Mouse (Mus musculus) lung, postnatal 0 days (tissue): Measurements from ENCODE around the gene Akap7. TPM values are rescaled to one million over a fixed set of nuclear protein-coding genes. Genes with fewer than 3 reads are reported as not detected.

Source experiments
- ATAC-seq: fragments of 200-750 bp; cut with Nextera tagmentation; 2 replicates; pipeline ENCODE4 v1.8.0; 2017; ENCODE audit warnings: moderate library complexity
- DNase-seq: peaks from one replicate; pipeline ENCODE4 v3.0.0-alpha.2; 2016; ENCODE audit warnings: low spot score
- H3K27ac ChIP-seq: fragments of 300-500 bp; sonication (generic); 2 replicates; pipeline ENCODE4 v1.5.1; 2014; ENCODE audit warnings: antibody characterized with exemption, mild to moderate bottlenecking, low read length, mixed read lengths
- H3K27me3 ChIP-seq: fragments of 300-500 bp; sonication (generic); replicated peaks from 2 replicates; pipeline ENCODE4 v1.6.1; 2014; ENCODE audit warnings: low read length, mixed read lengths; ENCODE audit not compliant: insufficient read depth
- H3K36me3 ChIP-seq: fragments of 300-500 bp; sonication (generic); 2 replicates; pipeline ENCODE4 v1.6.1; 2014; ENCODE audit warnings: low read length, mixed read lengths; ENCODE audit not compliant: insufficient read depth
- H3K4me1 ChIP-seq: fragments of 300-500 bp; sonication (generic); 2 replicates; pipeline ENCODE4 v1.6.1; 2014; ENCODE audit warnings: antibody characterized with exemption, low read depth, low read length, mixed read lengths; ENCODE audit not compliant: insufficient read depth
- H3K4me2 ChIP-seq: fragments of 300-500 bp; sonication (generic); replicated peaks from 2 replicates; pipeline ENCODE4 v1.6.1; 2014; ENCODE audit warnings: low read depth, mild to moderate bottlenecking, low read length, moderate library complexity, mixed read lengths
- H3K4me3 ChIP-seq: fragments of 300-500 bp; sonication (generic); 2 replicates; pipeline ENCODE4 v1.5.1; 2014; ENCODE audit warnings: low read depth, low read length
- H3K9ac ChIP-seq: fragments of 300-500 bp; sonication (generic); replicated peaks from 2 replicates; pipeline ENCODE4 v1.6.1; 2014; ENCODE audit warnings: low read depth, mild to moderate bottlenecking
- H3K9me3 ChIP-seq: fragments of 300-500 bp; sonication (generic); 2 replicates; pipeline ENCODE4 v1.6.1; 2016; ENCODE audit warnings: low read length, mixed read lengths
- CTCF ChIP-seq: IDR thresholded peaks from 2 replicates; pipeline ENCODE4 v1.5.1; 2016; ENCODE audit warnings: antibody characterized with exemption, mild to moderate bottlenecking
- EP300 ChIP-seq: IDR thresholded peaks from 2 replicates; pipeline ENCODE4 v1.6.1; 2016; ENCODE audit warnings: antibody characterized with exemption, mild to moderate bottlenecking, control low read depth
- WGBS: fragments of 180-500 bp; shearing (Covaris S2); extraction: QIAGEN DNeasy Blood & Tissue Kit; methylation state at CpG from one replicate; pipeline ENCODE4 v1.1.7; 2014; 5-methylcytosine and 5-hydroxymethylcytosine counted together
- polyA plus RNA-seq: library from polyadenylated mRNA; unstranded; fragments of >200 nt; fragmentation: Nextera tagmentation; extraction: Ambion mirVana; gene quantifications from 2 replicates; pipeline ENCODE4 v1.2.1, GENCODE M21; 2015

Gene Akap7
- polyA plus RNA-seq, 1 experiment from 2014 or later = 46.3 TPM

DNA sequence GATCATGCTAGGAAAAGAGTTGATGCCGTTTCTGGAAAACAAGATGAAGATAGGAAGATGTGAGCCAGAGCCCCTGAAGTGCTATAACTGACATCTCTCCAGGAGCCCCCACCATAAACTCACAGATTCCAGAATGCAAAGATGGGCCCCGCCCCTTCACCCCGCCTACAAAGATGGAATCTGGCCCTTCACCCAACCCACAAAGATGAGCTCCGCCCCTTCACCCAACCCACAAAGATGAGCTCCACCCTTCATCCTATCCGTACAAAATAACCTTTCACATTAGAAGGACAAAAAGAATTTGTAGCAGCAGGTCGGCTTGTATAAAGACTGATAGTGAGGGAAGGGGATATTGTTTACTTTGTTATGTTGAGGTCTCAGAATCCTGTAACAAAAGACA, 49.5 kb downstream of the Akap7 start:
- TF ChIP-seq EP300 (no peak), CTCF (no peak)
- Histone ChIP-seq H3K27me3 (no peaks in the 10 kb centered on the region), H3K9me3 (no peaks in the 10 kb centered on the region), H3K9ac (no peak overlapping the region), H3K36me3 (no peaks in the 10 kb centered on the region), H3K4me3 (no peak overlapping the region), H3K4me2 (no peak overlapping the region), H3K4me1 (no peaks in the 10 kb centered on the region; the same call in 1 of the 2 replicates), H3K27ac (no peak overlapping the region)
- no peak for DNase-seq
- ATAC-seq = no peak
- WGBS = 82% methylated on average over 6 of the region's 6 CpGs

DNA sequence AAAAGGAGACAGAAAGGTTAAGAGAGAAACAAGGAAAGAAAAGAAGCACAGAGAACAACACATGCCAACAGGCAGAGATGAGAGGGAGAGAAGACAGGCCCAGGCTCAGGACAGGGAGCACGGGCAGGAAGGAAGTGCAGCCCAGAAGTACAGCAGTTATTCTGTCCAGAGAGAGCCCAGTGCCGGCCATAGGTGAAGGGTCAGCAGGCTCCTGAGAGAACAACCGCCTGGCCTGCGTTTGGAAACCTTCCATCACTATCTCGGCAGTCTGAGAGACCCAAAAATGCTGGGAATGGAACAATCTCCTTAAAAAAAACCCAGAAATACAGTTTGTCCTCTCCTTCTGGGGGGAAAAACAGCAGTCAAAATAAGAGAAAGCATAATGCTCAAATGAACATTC, 50.2 kb downstream of the Akap7 start:
- no peak overlapping the region for H3K4me3 ChIP-seq
- no peak for TF ChIP-seq CTCF
- TF ChIP-seq EP300 = no peak
- DNase-seq = no peak

DNA sequence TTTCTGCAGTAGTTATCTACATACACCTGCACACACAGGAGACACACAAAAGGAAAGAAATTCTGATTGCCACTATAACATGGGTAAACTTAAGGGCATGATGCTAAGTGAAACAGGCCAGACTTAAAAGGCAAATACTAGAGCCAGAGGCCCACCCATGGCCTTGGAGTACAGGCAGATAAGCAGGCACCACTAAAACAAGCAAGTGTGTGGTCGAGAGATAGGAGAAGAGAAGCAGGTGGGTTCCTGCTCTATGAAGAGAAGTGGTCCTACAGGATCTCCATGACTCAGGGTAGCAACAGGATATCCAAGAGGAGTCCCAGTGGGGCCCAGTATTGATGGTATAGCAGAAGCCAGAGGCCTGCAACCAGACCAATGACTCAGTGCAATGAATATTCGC, 54.2 kb downstream of the Akap7 start:
- no peaks in the 10 kb centered on the region for H3K36me3 ChIP-seq
- no peak overlapping the region for H3K9ac ChIP-seq
- no peak for ATAC-seq
- no peaks in the 10 kb centered on the region; the same call in 1 of the 2 replicates for H3K4me1 ChIP-seq
- no peak overlapping the region for H3K4me3 ChIP-seq
- DNase-seq = no peak
- no peak for TF ChIP-seq CTCF
- TF ChIP-seq EP300 = no peak
- 60% methylated on average over 2 of the region's 2 CpGs for WGBS
- no peak overlapping the region for H3K27ac ChIP-seq
- H3K9me3 ChIP-seq = no peaks in the 10 kb centered on the region
- H3K4me2 ChIP-seq = no peak overlapping the region
- no peaks in the 10 kb centered on the region for H3K27me3 ChIP-seq

More for the DNA sequence above, 50.2 kb downstream of the Akap7 start:
- no peaks in the 10 kb centered on the region for H3K9me3 ChIP-seq
- no peaks in the 10 kb centered on the region; the same call in 1 of the 2 replicates for H3K4me1 ChIP-seq
- no peak overlapping the region for H3K9ac ChIP-seq
- ATAC-seq = no peak
- no peaks in the 10 kb centered on the region for H3K36me3 ChIP-seq
- H3K27me3 ChIP-seq = no peaks in the 10 kb centered on the region
- H3K4me2 ChIP-seq = no peak overlapping the region
- H3K27ac ChIP-seq = no peak overlapping the region
- WGBS = 28% methylated on average over 5 of the region's 5 CpGs

DNA sequence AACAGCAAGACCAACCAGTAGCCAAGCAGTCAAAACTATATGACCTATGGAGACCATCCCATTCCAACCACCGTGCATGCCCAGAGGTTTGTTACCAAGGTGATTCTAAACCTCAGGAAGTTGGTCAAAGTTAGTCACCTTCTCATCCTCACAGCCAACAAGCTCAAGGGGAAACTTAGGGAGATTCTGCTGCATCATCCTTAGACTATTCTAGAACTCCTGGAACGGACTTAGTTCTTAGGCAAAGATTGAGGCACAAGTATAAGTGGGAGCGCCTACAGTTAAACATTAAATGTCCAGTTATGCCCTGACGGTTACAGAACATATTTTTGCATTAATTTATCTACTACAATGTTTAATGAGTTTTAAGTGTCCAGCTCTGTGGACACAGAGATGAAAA, 54.7 kb downstream of the Akap7 start:
- Histone ChIP-seq H3K4me3 (no peak overlapping the region), H3K27me3 (no peaks in the 10 kb centered on the region), H3K9me3 (no peaks in the 10 kb centered on the region), H3K27ac (no peak overlapping the region), H3K36me3 (no peaks in the 10 kb centered on the region), H3K4me2 (no peak overlapping the region), H3K9ac (no peak overlapping the region), H3K4me1 (no peaks in the 10 kb centered on the region; the same call in 1 of the 2 replicates)
- no peak for ATAC-seq
- WGBS = 76% methylated on average over 4 of the region's 4 CpGs
- no peak for DNase-seq
- no peak for TF ChIP-seq EP300
- TF ChIP-seq CTCF = no peak

DNA sequence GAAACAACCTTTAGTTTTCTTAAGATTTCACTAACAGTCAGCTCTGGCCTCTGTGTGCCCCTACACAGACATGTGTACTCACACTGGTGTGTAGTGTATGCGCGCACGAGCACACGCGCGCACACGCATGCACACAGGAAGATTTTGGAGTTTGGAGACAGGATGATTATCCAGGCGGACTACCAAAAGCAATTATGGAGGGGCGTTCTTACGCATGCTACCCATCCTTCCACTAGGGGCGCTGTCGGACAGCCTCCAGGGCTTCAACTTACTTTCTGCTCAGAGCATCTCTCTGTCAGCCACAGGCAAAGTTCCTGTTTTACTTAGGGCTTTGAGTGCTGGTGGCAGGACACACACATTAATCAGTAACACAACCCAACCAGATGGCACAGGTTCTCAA, 57.6 kb downstream of the Akap7 start:
- Histone ChIP-seq H3K36me3 (no peaks in the 10 kb centered on the region), H3K4me1 (no peaks in the 10 kb centered on the region), H3K4me2 (no peak overlapping the region), H3K9ac (no peak overlapping the region), H3K27ac (no peak overlapping the region), H3K4me3 (no peak overlapping the region), H3K9me3 (no peaks in the 10 kb centered on the region), H3K27me3 (no peaks in the 10 kb centered on the region)
- peak; percentile 91 for TF ChIP-seq CTCF
- no peak for TF ChIP-seq EP300
- no peak for ATAC-seq
- DNase-seq = peak; percentile 73
- WGBS = 33% methylated on average over 12 of the region's 12 CpGs

DNA sequence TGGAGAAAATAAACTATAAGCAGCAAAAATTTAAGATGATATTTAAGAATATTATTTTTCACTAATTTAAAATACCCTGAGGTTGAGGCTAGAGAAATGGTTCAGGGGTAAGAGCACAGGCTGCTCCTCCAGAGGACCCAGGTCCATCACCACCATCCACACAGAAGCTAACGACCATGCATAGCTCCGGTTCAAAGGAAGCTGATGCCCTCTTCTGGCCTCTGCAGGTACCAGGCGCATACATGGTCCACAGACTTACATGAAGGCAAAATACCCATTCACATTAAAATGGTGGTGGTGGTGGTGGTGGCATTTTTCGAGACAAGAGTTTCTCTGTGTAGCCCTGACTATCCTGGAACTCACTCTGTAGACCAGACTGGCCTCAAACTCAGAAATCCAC, 61.5 kb downstream of the Akap7 start:
- ATAC-seq (no peak), DNase-seq (no peak)
- no peaks in the 10 kb centered on the region for H3K9me3 ChIP-seq
- no peak overlapping the region for H3K27ac ChIP-seq
- H3K27me3 ChIP-seq = no peaks in the 10 kb centered on the region
- no peak overlapping the region for H3K4me2 ChIP-seq
- no peak overlapping the region for H3K4me3 ChIP-seq
- WGBS = 56% methylated on average over 4 of the region's 4 CpGs
- H3K4me1 ChIP-seq = no peaks in the 10 kb centered on the region
- no peaks in the 10 kb centered on the region for H3K36me3 ChIP-seq
- TF ChIP-seq EP300 (no peak), CTCF (peak; percentile 61)
- H3K9ac ChIP-seq = no peak overlapping the region

DNA sequence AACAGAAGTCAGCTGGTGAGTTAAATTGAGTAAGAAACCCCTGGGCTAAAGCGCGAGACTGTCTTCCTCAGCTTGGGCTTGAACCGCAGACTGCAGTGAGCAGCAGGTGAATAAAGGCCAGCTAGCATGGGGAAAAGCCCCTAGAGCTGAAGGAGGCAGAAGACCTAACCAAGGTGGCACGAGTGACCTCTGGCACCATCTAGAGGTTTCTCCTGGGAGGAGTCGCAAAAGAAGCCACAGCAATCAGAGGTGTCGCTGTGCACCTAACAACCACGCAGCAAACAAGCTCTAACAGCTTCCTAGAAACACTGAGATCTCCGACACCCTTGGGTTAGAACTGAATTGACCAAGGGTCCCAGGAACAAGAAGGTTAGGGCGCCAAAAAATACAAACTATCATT, 68.5 kb downstream of the Akap7 start:
- DNase-seq (peak; percentile 29), ATAC-seq (peak; percentile 48)
- H3K27me3 ChIP-seq = no peaks in the 10 kb centered on the region
- H3K4me1 ChIP-seq = no peaks in the 10 kb centered on the region
- H3K36me3 ChIP-seq = no peaks in the 10 kb centered on the region
- WGBS = 37% methylated on average over 9 of the region's 9 CpGs
- no peak overlapping the region for H3K9ac ChIP-seq
- no peaks in the 10 kb centered on the region for H3K9me3 ChIP-seq
- TF ChIP-seq CTCF (peak; percentile 69), EP300 (no peak)
- H3K27ac ChIP-seq = no peak overlapping the region
- H3K4me3 ChIP-seq = no peak overlapping the region
- H3K4me2 ChIP-seq = no peak overlapping the region
